Mouse (Mus musculus): ENCODE results near the gene Vars2.

GRCm38 (mm10) chr17:35649429-35649828 lies 18.0 kb downstream of the Vars2 start:
- TF ChIP-seq CTCF (conservative IDR thresholded peaks at IDR 0.05; ENCODE audit: low read length) (no peak), POU5F1 (IDR thresholded peaks at IDR 0.05; ENCODE audit: borderline replicate concordance, low read length) (no peak), NANOG (IDR thresholded peaks at IDR 0.05; ENCODE audit: borderline replicate concordance, low read length) (no peak)
